ENCODE assay signal across 8 mouse cellular contexts in the genomic region with DNA sequence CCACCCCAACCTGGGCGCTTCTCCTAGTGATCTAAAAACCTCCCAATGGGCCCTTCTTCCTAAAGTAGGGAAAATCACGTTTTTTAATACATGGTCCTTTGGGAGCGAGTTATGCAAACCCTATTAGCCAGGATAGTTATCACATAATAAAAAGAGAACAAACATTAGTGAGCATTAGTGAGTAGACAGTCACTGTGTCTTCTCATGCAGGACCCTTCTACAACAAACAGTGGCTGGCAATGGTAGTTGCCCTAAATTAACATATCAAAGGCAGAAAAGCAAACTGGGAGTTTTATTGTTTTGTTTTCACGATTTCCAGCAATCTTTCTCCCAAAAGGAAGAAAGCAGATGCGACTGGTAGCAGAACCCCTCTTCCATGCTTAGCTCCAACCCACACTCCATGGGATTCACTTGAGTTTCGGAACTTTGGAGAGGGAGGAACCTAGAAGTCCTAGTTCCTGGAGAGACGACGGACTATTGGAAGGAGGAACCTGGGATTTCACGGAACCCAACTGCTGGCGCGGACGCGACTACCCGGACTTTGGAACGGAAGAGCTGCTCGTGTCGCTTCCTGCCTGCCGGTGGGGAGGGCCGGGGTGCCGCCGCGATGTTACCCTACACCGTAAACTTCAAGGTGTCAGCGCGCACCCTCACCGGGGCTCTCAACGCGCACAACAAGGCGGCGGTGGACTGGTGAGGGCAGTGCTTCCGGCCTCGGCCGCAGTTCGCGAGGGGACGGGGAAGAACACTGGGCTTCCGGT. TPM values are rescaled to one million over a fixed set of nuclear protein-coding genes. Genes with fewer than 3 reads are reported as not detected.
DNase-seq lines count a peak whose midpoint lies in the region; ATAC-seq lines count a peak whose summit lies in the region.

A gene (plus strand): TSS at position 493 of the 761 bp plus-strand sequence.

- 4% methylated on average over 37 of the region's 37 CpGs for WGBS in hindbrain, embryonic 12.5 days

- H3K4me3 ChIP-seq in hindbrain, embryonic 12.5 days, result peak within 1 kb of the TSS; percentile 66

- no peaks in the 10 kb centered on the region; the same call in 1 of the 2 replicates for H3K36me3 ChIP-seq in hindbrain, embryonic 12.5 days

- peak within 1 kb of the TSS; percentile 77 for H3K9ac ChIP-seq in hindbrain, embryonic 12.5 days

- ATAC-seq in hindbrain, embryonic 12.5 days (ENCODE audit: low FRiP score), result peak; percentile 84

- peak within 1 kb of the TSS; percentile 58 for H3K4me2 ChIP-seq in hindbrain, embryonic 12.5 days (replicated peaks)

- no peaks in the 10 kb centered on the region for H3K9me3 ChIP-seq in hindbrain, embryonic 12.5 days (replicated peaks)

- DNase-seq in NIH3T3 (ENCODE audit: low read depth), result peak; percentile 91
- DNase-seq in cerebellum, postnatal 10 days, result peak; percentile 87
- peak; percentile 52 to 78 for DNase-seq in frontal cortex, postnatal 10 days (ENCODE audit: low spot score in 2 of 2)
- DNase-seq in layer of hippocampus, postnatal 14 days (ENCODE audit: low spot score in 2 of 2), result peak; percentile 81 to 84
- DNase-seq in lung, postnatal 14 days, result peak; percentile 79
- DNase-seq in retina, adult 2 months (ENCODE audit: low read depth, low spot score), result peak; percentile 76
- DNase-seq in thymus, postnatal 36 days, result peak; percentile 75 to 79

- H3K27ac ChIP-seq in hindbrain, embryonic 12.5 days, result peak within 1 kb of the TSS; percentile 91

- H3K27me3 ChIP-seq in hindbrain, embryonic 12.5 days, result 0 out of 2 replicates have a peak, but pooled peaks cover 5% of the 10 kb centered on the region

- peaks cover 7% of the 10 kb centered on the region; the same call in 1 of the 2 replicates for H3K4me1 ChIP-seq in hindbrain, embryonic 12.5 days

RNA-seq across cellular contexts. Expression of the gene that starts here (rescaled TPM):
- polyA plus RNA-seq in hindbrain, embryonic 12.5 days (2016; fragmentation: Nextera tagmentation; extraction: Ambion mirVana), result 42.8 and 44.7 TPM in 2 replicates
- 10 to 100 TPM; 42.6 to 48.1 TPM for total RNA-seq in layer of hippocampus, postnatal 14 days (2021)

Comparison
In these comparisons a context has a peak if more than half of its experiments do, and no peak if none do; other contexts are left out.
1. Peak in every context shown above with its lines: DNase-seq, ATAC-seq, H3K4me3 ChIP-seq and H3K27ac ChIP-seq.